Mouse (Mus musculus) bone marrow, adult 2 months (tissue): ENCODE data around the gene Ms4a14. TPM values are rescaled to one million over a fixed set of nuclear protein-coding genes. Genes with fewer than 3 reads are reported as not detected.

Experiments
- H3K27ac ChIP-seq: fragments of 200-500 bp; 2 replicates; pipeline ENCODE4 v1.5.1; 2012; ENCODE audit warnings: low read depth, mild to moderate bottlenecking, control low read depth, inconsistent platforms, low read length; ENCODE audit not compliant: control insufficient read depth, poor library complexity, insufficient read depth
- H3K4me1 ChIP-seq: fragments of 200-500 bp; 2 replicates; pipeline ENCODE4 v1.6.1; 2011; ENCODE audit warnings: low read length; ENCODE audit not compliant: control insufficient read depth, insufficient read depth
- H3K4me3 ChIP-seq: fragments of 200-500 bp; replicated peaks from 2 replicates; pipeline ENCODE3; 2011; ENCODE audit warnings: mild to moderate bottlenecking, low read depth, low read length, control low read depth; ENCODE audit not compliant: control insufficient read depth
- CTCF ChIP-seq: fragments of 200-500 bp; IDR thresholded peaks from 2 replicates; pipeline ENCODE4 v1.5.1; 2011; ENCODE audit warnings: low read length, control low read depth; ENCODE audit not compliant: control insufficient read depth, insufficient read depth
- POLR2A ChIP-seq: fragments of 200-500 bp; IDR thresholded peaks from 2 replicates; pipeline ENCODE4 v1.6.1; 2011; ENCODE audit warnings: low read depth, mild to moderate bottlenecking, control low read depth, low read length, borderline replicate concordance; ENCODE audit not compliant: control insufficient read depth
- WGBS: fragments of 180-500 bp; shearing (Covaris S2); methylation state at CpG from one replicate; pipeline ENCODE4 v1.1.7; 2018; 5-methylcytosine and 5-hydroxymethylcytosine counted together
- polyA plus RNA-seq: library from polyadenylated mRNA; stranded (reverse); fragments of >200 nt; gene quantifications from 2 replicates; pipeline ENCODE4 v1.2.4, GENCODE M21; 2011; ENCODE audit warnings: low replicate concordance; ENCODE audit not compliant: missing spikeins, insufficient read depth, insufficient read length

Ms4a14 gene
- polyA plus RNA-seq: 0.47 and 0.85 TPM in 2 replicates

- TF ChIP-seq POLR2A (no peak), CTCF (no peak)
- H3K4me1 ChIP-seq: no peaks in the 10 kb centered on the region
Measured at GRCm38 (mm10) chr19:11314354-11314753, at the start of gene Ms4a14. Ms4a14 (minus strand) TSS chr19:11314454.

GRCm38 (mm10) chr19:11362002-11362401 lies 47.7 kb upstream of the Ms4a14 start:
- Histone ChIP-seq H3K27ac (no peak overlapping the region), H3K4me1 (no peaks in the 10 kb centered on the region; the same call in 1 of the 2 replicates), H3K4me3 (no peak overlapping the region)
- TF ChIP-seq POLR2A (no peak), CTCF (no peak)

More at GRCm38 (mm10) chr19:11314354-11314753, at the start of gene Ms4a14:
- H3K27ac ChIP-seq: no peak within 1 kb of the TSS
- WGBS: 70% methylated on average over 1 of the region's 1 CpGs
- H3K4me3 ChIP-seq: no peak within 1 kb of the TSS

GRCm38 (mm10) chr19:11360106-11360505 lies 45.9 kb upstream of the Ms4a14 start:
- WGBS: 52% methylated on average over 3 of the region's 3 CpGs
- TF ChIP-seq CTCF (no peak), POLR2A (no peak)
- no peak overlapping the region for H3K27ac ChIP-seq
- H3K4me1 ChIP-seq: no peaks in the 10 kb centered on the region; the same call in 1 of the 2 replicates
- no peak overlapping the region for H3K4me3 ChIP-seq

- H3K4me1 ChIP-seq: no peaks in the 10 kb centered on the region
- TF ChIP-seq CTCF (no peak), POLR2A (no peak)
- H3K4me3 ChIP-seq: no peak overlapping the region
- no peak overlapping the region for H3K27ac ChIP-seq
- 9% methylated on average over 7 of the region's 7 CpGs for WGBS
Measured at GRCm38 (mm10) chr19:11355730-11356129, 41.5 kb upstream of the Ms4a14 start.

GRCm38 (mm10) chr19:11351878-11352277 lies 37.6 kb upstream of the Ms4a14 start:
- Histone ChIP-seq H3K4me1 (no peaks in the 10 kb centered on the region), H3K27ac (no peak overlapping the region), H3K4me3 (no peak overlapping the region)
- WGBS: 32% methylated on average over 3 of the region's 3 CpGs
- TF ChIP-seq POLR2A: no peak
- TF ChIP-seq CTCF: no peak

GRCm38 (mm10) chr19:11349698-11350481 lies 35.6 kb upstream of the Ms4a14 start:
- TF ChIP-seq POLR2A (no peak), CTCF (peak; percentile 21; the same call in 1 of the 2 replicates)
- 64% methylated on average over 7 of the region's 7 CpGs for WGBS
- no peak overlapping the region for H3K4me3 ChIP-seq
- no peaks in the 10 kb centered on the region for H3K4me1 ChIP-seq
- H3K27ac ChIP-seq: no peak overlapping the region

GRCm38 (mm10) chr19:11343992-11344391 lies 29.7 kb upstream of the Ms4a14 start:
- no peaks in the 10 kb centered on the region for H3K4me1 ChIP-seq
- no peak for TF ChIP-seq POLR2A
- no peak for TF ChIP-seq CTCF
- H3K27ac ChIP-seq: no peak overlapping the region
- H3K4me3 ChIP-seq: no peak overlapping the region

- TF ChIP-seq POLR2A: no peak
- no peak for TF ChIP-seq CTCF
- H3K4me1 ChIP-seq: no peaks in the 10 kb centered on the region
- H3K4me3 ChIP-seq: no peak overlapping the region
- no peak overlapping the region for H3K27ac ChIP-seq
Measured at GRCm38 (mm10) chr19:11343147-11343546, 28.9 kb upstream of the Ms4a14 start.

- no peak within 1 kb of the TSS; the same call in 1 of the 2 replicates for H3K27ac ChIP-seq
- TF ChIP-seq CTCF (no peak), POLR2A (no peak)
- WGBS: 4% methylated on average over 6 of the region's 6 CpGs
- peaks cover 1% of the 10 kb centered on the region; the same call in 1 of the 2 replicates for H3K4me1 ChIP-seq
- H3K4me3 ChIP-seq: no peak within 1 kb of the TSS
Measured at GRCm38 (mm10) chr19:11335932-11336331, 21.7 kb upstream of the Ms4a14 start, which contains the start of gene Ms4a7. Ms4a7 (minus strand) TSS chr19:11336146.
